Comparison of ENCODE assay signal across 8 mouse cellular contexts in the genomic region with DNA sequence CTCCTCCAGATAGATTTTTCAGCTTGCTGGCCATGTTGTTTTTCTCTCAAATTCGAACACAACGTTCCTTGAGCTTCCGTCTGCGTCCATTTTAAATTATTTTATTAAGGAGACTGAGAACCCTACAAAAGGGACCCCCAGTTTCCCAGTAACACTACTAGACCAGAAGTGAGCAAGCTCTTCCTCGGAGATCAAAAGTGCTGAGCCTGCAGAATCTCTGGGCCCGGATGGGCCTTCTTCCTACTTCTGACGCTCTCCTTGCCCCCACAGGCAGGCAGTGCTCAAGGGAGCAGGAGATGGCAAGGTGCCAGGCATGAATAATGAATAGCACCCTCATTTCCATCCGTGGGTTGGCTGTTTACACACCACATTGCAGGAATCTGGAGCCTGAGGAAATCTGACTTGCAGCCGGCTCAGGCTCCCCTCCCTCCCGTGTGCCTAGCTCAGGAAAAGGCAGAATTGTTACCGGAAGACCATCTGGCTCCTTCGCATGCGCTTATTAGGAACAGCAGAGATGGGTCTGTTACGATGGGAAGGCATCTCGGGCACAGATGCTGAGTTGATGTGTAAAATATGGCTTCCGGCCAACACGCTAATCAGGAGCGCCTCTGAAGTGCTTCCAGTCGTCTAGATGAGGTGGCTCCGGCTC.
DNase-seq lines count a peak whose midpoint lies in the region; ATAC-seq and TF ChIP-seq lines count a peak whose summit lies in the region.

No protein-coding gene starts in this region.

- no peaks in the 10 kb centered on the region for H3K36me3 ChIP-seq in liver, postnatal 0 days (replicated peaks; ENCODE audit: insufficient read depth, low read length)
- no peaks in the 10 kb centered on the region for H3K36me3 ChIP-seq in intestine, embryonic 16.5 days (ENCODE audit: control insufficient read depth, insufficient read depth, low read length)
- no peaks in the 10 kb centered on the region for H3K36me3 ChIP-seq in midbrain, postnatal 0 days (ENCODE audit: insufficient read depth, low read length)

- no peak for TF ChIP-seq CTCF in liver, postnatal 0 days (IDR thresholded peaks at IDR 0.05; ENCODE audit: low read depth)
- no peak for TF ChIP-seq CTCF in midbrain, postnatal 0 days (IDR thresholded peaks at IDR 0.05)

- no peaks in the 10 kb centered on the region for H3K27me3 ChIP-seq in liver, postnatal 0 days (ENCODE audit: insufficient read depth, low read length)
- H3K27me3 ChIP-seq in intestine, embryonic 16.5 days (replicated peaks; ENCODE audit: control insufficient read depth, insufficient read depth, low read length) = no peaks in the 10 kb centered on the region
- H3K27me3 ChIP-seq in midbrain, postnatal 0 days (ENCODE audit: insufficient read depth, low read length) = peaks cover 5% of the 10 kb centered on the region; the same call in 1 of the 2 replicates

- H3K4me2 ChIP-seq in liver, postnatal 0 days (ENCODE audit: low read depth, low read length) = no peak overlapping the region
- H3K4me2 ChIP-seq in intestine, embryonic 16.5 days (ENCODE audit: low read depth, low read length) = peak overlapping the region; percentile 7; the same call in 1 of the 2 replicates
- H3K4me2 ChIP-seq in midbrain, postnatal 0 days (ENCODE audit: low read depth, low read length, poor library complexity, severe bottlenecking) = peak overlapping the region; percentile 28

- H3K27ac ChIP-seq in liver, postnatal 0 days (ENCODE audit: low read depth) = no peak overlapping the region
- H3K27ac ChIP-seq in intestine, embryonic 16.5 days (ENCODE audit: low read length) = no peak overlapping the region
- H3K27ac ChIP-seq in midbrain, postnatal 0 days (ENCODE audit: low read depth, low read length) = no peak overlapping the region

- no peak for TF ChIP-seq EP300 in liver, postnatal 0 days (IDR thresholded peaks at IDR 0.05; ENCODE audit: low read depth)

- peak; percentile 8 for DNase-seq in liver
- DNase-seq in liver, postnatal 0 days = no peak
- peak; percentile 64 to 80 for DNase-seq in left cerebral cortex, adult 9 months (ENCODE audit: low spot score in 2 of 2)
- peak; percentile 89 for DNase-seq in midbrain, postnatal 0 days (ENCODE audit: low spot score)
- no peak for DNase-seq in adrenal gland, postnatal 4 days (ENCODE audit: low spot score in 2 of 2)
- DNase-seq in urinary bladder, postnatal 4 days (ENCODE audit: low spot score in 2 of 2) = no peak

- no peaks in the 10 kb centered on the region for H3K9me3 ChIP-seq in liver, postnatal 0 days (ENCODE audit: low read length)
- H3K9me3 ChIP-seq in intestine, embryonic 16.5 days (ENCODE audit: control insufficient read depth, low read length) = no peaks in the 10 kb centered on the region
- H3K9me3 ChIP-seq in midbrain, postnatal 0 days (ENCODE audit: low read length) = no peaks in the 10 kb centered on the region

- no peak overlapping the region for H3K9ac ChIP-seq in liver, postnatal 0 days (replicated peaks)
- H3K9ac ChIP-seq in intestine, embryonic 16.5 days (ENCODE audit: low read depth, low read length) = no peak overlapping the region
- H3K9ac ChIP-seq in midbrain, postnatal 0 days (replicated peaks; ENCODE audit: low read length, poor library complexity, severe bottlenecking) = no peak overlapping the region

- no peak for ATAC-seq in liver, postnatal 0 days
- peak; percentile 38 for ATAC-seq in intestine, embryonic 16.5 days
- ATAC-seq in midbrain, postnatal 0 days (ENCODE audit: low FRiP score) = no peak
- ATAC-seq in megakaryocyte-erythroid progenitor cell, adult 5-6 weeks (replicated peaks; ENCODE audit: low FRiP score, low TSS enrichment, poor library complexity, severe bottlenecking) = no peak

- H3K4me3 ChIP-seq in liver, postnatal 0 days (ENCODE audit: low read depth, low read length) = no peak overlapping the region
- H3K4me3 ChIP-seq in intestine, embryonic 16.5 days (ENCODE audit: low read length) = no peak overlapping the region
- H3K4me3 ChIP-seq in midbrain, postnatal 0 days (ENCODE audit: low read depth, low read length) = no peak overlapping the region

- no peaks in the 10 kb centered on the region for H3K4me1 ChIP-seq in liver, postnatal 0 days (ENCODE audit: insufficient read depth)
- H3K4me1 ChIP-seq in intestine, embryonic 16.5 days (ENCODE audit: control insufficient read depth, insufficient read depth, low read length) = peaks cover 2% of the 10 kb centered on the region; the same call in 1 of the 2 replicates
- 0 out of 2 replicates have a peak, but pooled peaks cover 4% of the 10 kb centered on the region for H3K4me1 ChIP-seq in midbrain, postnatal 0 days (ENCODE audit: insufficient read depth, low read length)

- WGBS in liver, postnatal 0 days (ENCODE audit: insufficient replicate concordance) = 69% methylated on average over 20 of the region's 20 CpGs
- WGBS in intestine, embryonic 16.5 days = 47% methylated on average over 20 of the region's 20 CpGs
- 44% methylated on average over 20 of the region's 20 CpGs for WGBS in midbrain, postnatal 0 days

Comparison
In these comparisons a context has a peak if more than half of its experiments do, and no peak if none do; other contexts are left out.
1. DNase-seq: peak in liver (single experiment), left cerebral cortex, adult 9 months (2 of 2) and midbrain, postnatal 0 days (single experiment); none in liver, postnatal 0 days (single experiment), adrenal gland, postnatal 4 days (0 of 2) and urinary bladder, postnatal 4 days (0 of 2).